Mouse (Mus musculus): ENCODE data around the gene Rassf3. TPM values are rescaled to one million over a fixed set of nuclear protein-coding genes. Genes with fewer than 3 reads are reported as not detected.

Gene Rassf3
- total and polyA plus RNA-seq, 2 experiments from 2014 or later = 3.0 to 5.8 TPM

DNA sequence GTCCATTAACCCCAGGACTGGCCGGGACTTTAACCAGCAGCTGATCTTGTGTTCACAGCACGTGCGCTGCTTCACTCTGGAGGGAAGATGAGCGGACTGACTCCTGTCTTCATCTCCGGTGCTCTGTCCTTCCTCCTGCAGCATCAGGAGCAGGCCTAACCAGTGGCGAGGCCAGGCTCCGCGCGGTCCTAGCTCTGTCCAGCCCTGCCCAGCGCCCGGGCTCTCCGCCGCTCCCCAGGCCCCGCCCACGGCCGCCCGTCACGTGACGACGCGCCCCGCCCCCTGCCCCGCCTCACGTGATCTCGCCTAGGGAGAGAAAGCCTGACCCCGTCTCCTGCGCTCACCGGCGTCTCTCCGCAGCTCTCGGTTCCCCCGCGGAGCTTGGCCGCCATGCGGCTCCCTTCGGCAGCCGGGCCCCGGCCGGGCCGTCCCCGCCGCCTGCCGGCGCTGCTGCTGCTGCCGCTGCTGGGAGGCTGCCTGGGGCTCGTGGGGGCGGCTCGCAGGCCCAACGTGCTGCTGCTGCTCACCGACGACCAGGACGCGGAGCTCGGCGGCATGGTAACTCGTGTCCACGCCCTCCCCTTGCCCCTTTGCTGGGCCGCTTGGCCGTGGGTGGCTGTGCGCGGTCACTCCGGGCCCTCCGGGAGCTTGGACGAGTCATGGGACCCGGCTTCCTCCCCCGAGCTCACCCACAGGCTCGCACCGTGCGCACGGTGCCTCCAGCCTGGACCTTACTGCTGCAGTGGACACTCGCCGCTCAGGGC, 111.2 kb downstream of the Rassf3 start, which contains the start of gene Gns:
Gene Gns (plus strand): TSS at position 290 of the 764 bp plus-strand sequence.
- under 1% methylated on average over 49 of the region's 72 CpGs for WGBS
- no peaks in the 10 kb centered on the region for H3K9me3 ChIP-seq (ENCODE audit: low read length)
- H3K4me2 ChIP-seq (ENCODE audit: low read depth, low read length, poor library complexity, severe bottlenecking) = peak within 1 kb of the TSS; percentile 90
- H3K36me3 ChIP-seq (ENCODE audit: insufficient read depth, low read length) = peaks cover 3% of the 10 kb centered on the region; the same call in 1 of the 2 replicates
- H3K27me3 ChIP-seq (ENCODE audit: insufficient read depth, low read length) = no peaks in the 10 kb centered on the region
- ATAC-seq (ENCODE audit: low FRiP score) (peak; percentile 98), DNase-seq (ENCODE audit: low spot score) (peak; percentile 92)
- no peak for TF ChIP-seq CTCF (IDR thresholded peaks at IDR 0.05)
- peak within 1 kb of the TSS; percentile 84 for H3K9ac ChIP-seq (replicated peaks; ENCODE audit: low read length, poor library complexity, severe bottlenecking)
- peak within 1 kb of the TSS; percentile 94 for H3K4me3 ChIP-seq (ENCODE audit: low read depth, low read length)
- H3K4me1 ChIP-seq (ENCODE audit: insufficient read depth, low read length) = peaks cover 6% of the 10 kb centered on the region; the same call in 1 of the 2 replicates
- H3K27ac ChIP-seq (ENCODE audit: low read depth, low read length) = peak within 1 kb of the TSS; percentile 63

DNA sequence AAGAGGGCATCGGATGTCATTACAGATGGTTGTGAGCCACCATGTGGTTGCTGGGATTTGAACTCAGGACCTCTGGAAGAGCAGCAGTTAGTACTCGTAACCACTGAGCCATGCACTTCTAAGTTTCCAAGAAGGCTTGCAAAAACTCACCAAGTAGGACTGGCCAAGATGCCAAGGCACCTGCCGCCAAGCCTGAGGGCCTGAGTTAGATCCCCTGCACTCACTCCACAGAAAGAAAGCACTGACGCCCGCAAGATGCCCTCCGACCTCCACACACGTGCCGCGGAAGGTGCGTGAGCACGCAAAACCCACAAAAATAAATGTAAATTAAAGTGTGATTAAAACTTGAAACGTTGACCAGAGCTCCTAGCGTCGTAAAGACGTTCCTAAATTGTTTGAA, 111.8 kb downstream of the Rassf3 start:
- Histone ChIP-seq H3K27me3 (ENCODE audit: insufficient read depth, low read length) (no peaks in the 10 kb centered on the region), H3K4me3 (ENCODE audit: low read depth, low read length) (peak overlapping the region; percentile 94), H3K4me1 (ENCODE audit: insufficient read depth, low read length) (peaks cover 6% of the 10 kb centered on the region; the same call in 1 of the 2 replicates), H3K36me3 (ENCODE audit: insufficient read depth, low read length) (no peaks in the 10 kb centered on the region), H3K9ac (replicated peaks; ENCODE audit: low read length, poor library complexity, severe bottlenecking) (no peak overlapping the region), H3K9me3 (ENCODE audit: low read length) (no peaks in the 10 kb centered on the region), H3K4me2 (ENCODE audit: low read depth, low read length, poor library complexity, severe bottlenecking) (peak overlapping the region; percentile 90), H3K27ac (ENCODE audit: low read depth, low read length) (no peak overlapping the region)
- WGBS = 30% methylated on average over 15 of the region's 15 CpGs
- DNase-seq (ENCODE audit: low spot score) = no peak
- ATAC-seq (ENCODE audit: low FRiP score) = no peak; the same call in 1 of the 2 replicates
- TF ChIP-seq CTCF (IDR thresholded peaks at IDR 0.05) = no peak

DNA sequence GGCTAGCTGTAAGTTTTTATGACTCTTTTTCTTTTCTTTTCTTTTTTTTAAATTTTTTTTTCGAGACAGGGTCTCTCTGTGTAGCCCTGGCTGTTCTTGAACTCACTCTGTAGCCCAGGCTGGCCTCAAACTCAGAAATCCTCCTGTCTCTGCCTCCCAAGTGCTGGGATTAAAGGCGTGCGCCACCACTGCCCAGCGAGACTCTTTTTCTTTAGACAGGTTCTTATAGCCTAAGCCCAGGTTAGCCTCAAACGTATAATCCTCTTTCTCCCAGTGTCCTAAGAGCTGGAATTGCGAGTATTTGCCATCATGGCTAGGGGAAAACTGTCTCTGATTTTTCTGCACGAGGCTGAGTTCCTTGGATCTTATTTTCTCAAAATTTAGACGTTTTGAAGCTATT, 112.9 kb downstream of the Rassf3 start:
- ATAC-seq (ENCODE audit: low FRiP score) = no peak
- WGBS = 78% methylated on average over 8 of the region's 8 CpGs
- H3K4me3 ChIP-seq (ENCODE audit: low read depth, low read length) = no peak overlapping the region

DNA sequence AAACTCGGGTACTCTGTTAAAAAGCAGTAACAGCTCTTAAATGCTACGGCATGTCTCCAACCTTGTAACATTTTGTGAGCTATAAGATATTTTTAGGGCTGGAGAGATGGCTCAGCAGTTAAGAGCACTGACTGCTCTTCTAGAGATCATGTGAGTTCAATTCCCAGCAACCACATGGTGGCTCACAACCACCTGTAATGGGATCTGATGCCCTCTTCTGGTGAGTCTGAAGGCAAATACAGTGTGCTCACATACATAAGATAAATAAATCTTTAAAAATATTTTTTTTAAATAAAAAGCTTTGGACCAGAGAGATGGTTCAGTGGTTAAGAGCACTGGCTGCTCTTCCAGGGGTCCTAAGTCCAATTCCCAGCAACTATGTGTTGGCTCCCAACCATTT, 115.8 kb downstream of the Rassf3 start:
- H3K27ac ChIP-seq (ENCODE audit: low read depth, low read length) = no peak overlapping the region
- no peaks in the 10 kb centered on the region for H3K27me3 ChIP-seq (ENCODE audit: insufficient read depth, low read length)
- H3K4me3 ChIP-seq (ENCODE audit: low read depth, low read length) = no peak overlapping the region
- H3K4me2 ChIP-seq (ENCODE audit: low read depth, low read length, poor library complexity, severe bottlenecking) = no peak overlapping the region
- H3K9ac ChIP-seq (replicated peaks; ENCODE audit: low read length, poor library complexity, severe bottlenecking) = no peak overlapping the region
- H3K9me3 ChIP-seq (ENCODE audit: low read length) = no peaks in the 10 kb centered on the region
- no peak for ATAC-seq (ENCODE audit: low FRiP score)
- H3K4me1 ChIP-seq (ENCODE audit: insufficient read depth, low read length) = no peaks in the 10 kb centered on the region
- DNase-seq (ENCODE audit: low spot score) = no peak
- no peaks in the 10 kb centered on the region for H3K36me3 ChIP-seq (ENCODE audit: insufficient read depth, low read length)
- TF ChIP-seq CTCF (IDR thresholded peaks at IDR 0.05) = no peak
- WGBS = 98% methylated on average over 2 of the region's 2 CpGs

More for the DNA sequence above, 112.9 kb downstream of the Rassf3 start:
- Histone ChIP-seq H3K4me2 (ENCODE audit: low read depth, low read length, poor library complexity, severe bottlenecking) (no peak overlapping the region), H3K9ac (replicated peaks; ENCODE audit: low read length, poor library complexity, severe bottlenecking) (no peak overlapping the region), H3K36me3 (ENCODE audit: insufficient read depth, low read length) (no peaks in the 10 kb centered on the region), H3K27ac (ENCODE audit: low read depth, low read length) (no peak overlapping the region), H3K4me1 (ENCODE audit: insufficient read depth, low read length) (peaks cover 6% of the 10 kb centered on the region; the same call in 1 of the 2 replicates), H3K27me3 (ENCODE audit: insufficient read depth, low read length) (no peaks in the 10 kb centered on the region), H3K9me3 (ENCODE audit: low read length) (no peaks in the 10 kb centered on the region)
- DNase-seq (ENCODE audit: low spot score) = no peak
- no peak for TF ChIP-seq CTCF (IDR thresholded peaks at IDR 0.05)

Other genes with a start within 250 kb of the Rassf3 start
- 46.9 and 49.1 TPM in 2 replicates for gene Tbc1d30, start 125.1 kb downstream of the Rassf3 start, total RNA-seq (2014; rRNA removed)
- gene Tbc1d30, start 125.1 kb downstream of the Rassf3 start, polyA plus RNA-seq (2015; fragmentation: Nextera tagmentation; extraction: Ambion mirVana) = 8.3 and 9.1 TPM in 2 replicates
- gene Gns, start 111.3 kb downstream of the Rassf3 start, total RNA-seq (2014; rRNA removed) = 66.4 and 84.3 TPM in 2 replicates
- gene Gns, start 111.3 kb downstream of the Rassf3 start, polyA plus RNA-seq (2015; fragmentation: Nextera tagmentation; extraction: Ambion mirVana) = 37.7 and 40.4 TPM in 2 replicates
- gene Tbk1, start 110.4 kb upstream of the Rassf3 start, total RNA-seq (2014; rRNA removed) = 16.5 and 29.2 TPM in 2 replicates
- gene Tbk1, start 110.4 kb upstream of the Rassf3 start, polyA plus RNA-seq (2015; fragmentation: Nextera tagmentation; extraction: Ambion mirVana) = 24.5 and 24.8 TPM in 2 replicates
- gene Xpot, start 150.0 kb upstream of the Rassf3 start, total RNA-seq (2014; rRNA removed) = 101 and 111 TPM in 2 replicates
- gene Xpot, start 150.0 kb upstream of the Rassf3 start, polyA plus RNA-seq (2015; fragmentation: Nextera tagmentation; extraction: Ambion mirVana) = 26.0 and 26.6 TPM in 2 replicates
- gene D930020B18Rik, start 165.2 kb upstream of the Rassf3 start, total RNA-seq (2014; rRNA removed) = 0.44 and 0.61 TPM in 2 replicates
- gene D930020B18Rik, start 165.2 kb upstream of the Rassf3 start, polyA plus RNA-seq (2015; fragmentation: Nextera tagmentation; extraction: Ambion mirVana) = 0.42 and 0.43 TPM in 2 replicates

All from midbrain, postnatal 0 days (tissue).